Mouse (Mus musculus): ENCODE data around the gene 1700113H08Rik. TPM values are rescaled to one million over a fixed set of nuclear protein-coding genes. Genes with fewer than 3 reads are reported as not detected.

1700113H08Rik gene
- polyA plus RNA-seq, 1 experiment from 2014 or later = not detected

DNA sequence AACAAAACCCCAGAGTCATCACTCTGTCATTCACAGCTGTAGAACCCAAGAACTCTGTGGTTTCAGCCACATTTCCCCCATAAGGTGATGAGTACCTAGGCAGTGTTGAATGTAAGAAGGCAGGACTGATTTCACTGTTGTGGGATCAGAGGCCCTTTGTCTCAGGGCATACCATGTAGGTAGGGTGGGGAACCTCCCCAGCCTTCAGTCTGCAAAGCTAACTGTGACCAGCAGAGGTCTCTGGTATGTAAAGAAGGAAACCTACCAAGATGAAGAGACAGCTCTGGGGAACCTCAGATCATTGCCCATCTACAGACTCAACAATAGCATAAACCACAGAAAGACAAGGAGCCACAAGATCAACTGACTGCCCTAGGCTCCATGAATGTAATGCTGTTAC is 36.4 kb downstream of the 1700113H08Rik start:
- Histone ChIP-seq H3K36me3 (ENCODE audit: control insufficient read depth, insufficient read depth, low read length) (no peaks in the 10 kb centered on the region), H3K27ac (ENCODE audit: low read depth, low read length) (no peak overlapping the region), H3K4me1 (replicated peaks; ENCODE audit: control insufficient read depth, insufficient read depth, low read length) (no peaks in the 10 kb centered on the region; the same call in 1 of the 2 replicates), H3K27me3 (ENCODE audit: control insufficient read depth, insufficient read depth, low read length) (no peaks in the 10 kb centered on the region), H3K4me3 (ENCODE audit: low read depth, low read length) (no peak overlapping the region), H3K9me3 (ENCODE audit: control insufficient read depth, low read length) (no peaks in the 10 kb centered on the region), H3K9ac (ENCODE audit: low read length) (no peak overlapping the region), H3K4me2 (ENCODE audit: low read depth, low read length, severe bottlenecking) (no peak overlapping the region)
- DNase-seq (ENCODE audit: low spot score) = peak; percentile 56
- peak; percentile 51; the same call in 1 of the 2 replicates for ATAC-seq (replicated peaks; ENCODE audit: low FRiP score)

DNA sequence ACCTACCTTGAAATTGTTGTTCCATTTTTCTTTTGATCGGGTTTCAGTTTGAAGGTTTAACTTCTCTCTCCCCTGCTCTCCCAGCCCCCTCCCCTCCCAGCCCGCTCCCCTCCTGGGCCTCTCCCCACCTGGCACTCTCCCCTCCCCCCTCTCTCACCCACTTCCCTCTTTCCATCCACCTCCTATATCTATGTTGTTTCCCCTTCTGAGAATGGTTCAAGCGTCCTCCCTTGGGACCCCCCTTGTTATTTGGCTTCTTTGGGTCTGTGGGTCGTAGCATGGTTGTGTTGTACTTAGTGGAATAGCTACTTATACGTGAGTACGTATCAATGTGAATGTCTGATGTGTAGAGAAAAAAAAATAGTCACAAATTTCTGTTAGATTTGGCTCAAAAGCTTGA is 40.9 kb downstream of the 1700113H08Rik start:
- WGBS = 67% methylated on average over 6 of the region's 6 CpGs
- no peak overlapping the region for H3K4me3 ChIP-seq (ENCODE audit: low read depth, low read length)
- H3K9ac ChIP-seq (ENCODE audit: low read length) = no peak overlapping the region
- no peaks in the 10 kb centered on the region for H3K36me3 ChIP-seq (ENCODE audit: control insufficient read depth, insufficient read depth, low read length)
- peaks cover 12% of the 10 kb centered on the region for H3K4me1 ChIP-seq (replicated peaks; ENCODE audit: control insufficient read depth, insufficient read depth, low read length)
- H3K4me2 ChIP-seq (ENCODE audit: low read depth, low read length, severe bottlenecking) = no peak overlapping the region
- H3K27ac ChIP-seq (ENCODE audit: low read depth, low read length) = no peak overlapping the region
- ATAC-seq (replicated peaks; ENCODE audit: low FRiP score) (no peak), DNase-seq (ENCODE audit: low spot score) (no peak)
- no peaks in the 10 kb centered on the region for H3K9me3 ChIP-seq (ENCODE audit: control insufficient read depth, low read length)
- no peaks in the 10 kb centered on the region for H3K27me3 ChIP-seq (ENCODE audit: control insufficient read depth, insufficient read depth, low read length)

DNA sequence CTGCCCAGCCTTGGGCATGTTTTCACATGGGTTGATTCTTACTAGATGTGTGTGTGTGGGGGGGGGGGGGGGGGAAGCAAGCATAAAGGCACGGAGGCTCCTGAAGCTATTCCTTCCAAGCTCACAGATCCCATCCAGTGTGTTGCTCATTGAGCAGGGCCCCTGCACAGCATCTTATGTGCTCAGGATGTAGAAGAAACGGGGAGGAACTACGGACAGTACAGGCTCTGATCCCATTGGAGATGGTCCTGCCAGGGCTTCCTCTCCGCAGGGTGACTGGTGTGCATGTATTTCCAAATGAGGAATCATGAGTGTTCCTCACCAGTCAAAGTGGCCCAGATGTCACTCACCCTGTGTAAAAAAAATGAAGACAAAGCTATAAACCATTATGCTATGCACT is 42.8 kb downstream of the 1700113H08Rik start:
- Histone ChIP-seq H3K4me1 (replicated peaks; ENCODE audit: control insufficient read depth, insufficient read depth, low read length) (peaks cover 12% of the 10 kb centered on the region), H3K36me3 (ENCODE audit: control insufficient read depth, insufficient read depth, low read length) (no peaks in the 10 kb centered on the region), H3K4me2 (ENCODE audit: low read depth, low read length, severe bottlenecking) (no peak overlapping the region), H3K27me3 (ENCODE audit: control insufficient read depth, insufficient read depth, low read length) (no peaks in the 10 kb centered on the region), H3K4me3 (ENCODE audit: low read depth, low read length) (no peak overlapping the region), H3K9ac (ENCODE audit: low read length) (no peak overlapping the region), H3K27ac (ENCODE audit: low read depth, low read length) (peak overlapping the region; percentile 48; the same call in 1 of the 2 replicates), H3K9me3 (ENCODE audit: control insufficient read depth, low read length) (no peaks in the 10 kb centered on the region)
- no peak for ATAC-seq (replicated peaks; ENCODE audit: low FRiP score)
- 50% methylated on average over 4 of the region's 4 CpGs for WGBS
- no peak for DNase-seq (ENCODE audit: low spot score)

DNA sequence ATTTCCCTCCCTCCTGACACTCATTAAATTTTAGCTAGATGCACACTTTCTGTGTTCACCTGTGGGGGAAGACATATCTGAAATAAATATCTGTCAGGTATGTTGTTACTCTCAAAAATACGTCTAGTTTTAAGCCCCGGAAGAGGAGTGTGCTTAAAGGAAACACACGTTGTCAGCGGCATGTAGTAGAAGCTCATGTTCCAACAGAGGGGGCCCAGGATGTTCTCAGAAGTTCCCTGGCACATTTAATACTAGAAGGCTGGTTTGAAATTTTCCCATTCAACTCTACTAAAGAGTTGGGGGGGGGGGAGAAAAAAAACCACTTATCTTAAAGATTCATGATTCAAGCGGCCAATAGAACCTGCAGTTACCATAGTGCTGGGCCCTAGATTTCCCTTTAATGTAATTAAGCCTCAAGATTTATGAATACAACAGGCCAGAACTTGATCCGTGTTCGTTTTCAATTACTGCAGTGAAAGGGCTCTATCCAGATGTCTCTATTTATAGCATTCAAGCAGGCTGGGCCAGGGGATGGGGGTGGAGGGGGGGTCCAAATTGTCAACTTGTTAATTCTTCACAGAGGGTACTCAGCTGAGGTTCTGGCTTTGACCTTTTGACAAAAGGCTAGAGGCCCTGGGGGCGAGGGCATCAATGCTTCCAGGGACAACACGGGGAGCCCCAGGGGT is 43.6 kb downstream of the 1700113H08Rik start:
- no peak overlapping the region for H3K4me3 ChIP-seq (ENCODE audit: low read depth, low read length)
- ATAC-seq (replicated peaks; ENCODE audit: low FRiP score) (peak; percentile 90), DNase-seq (ENCODE audit: low spot score) (peak; percentile 84)
- peak overlapping the region; percentile 48; the same call in 1 of the 2 replicates for H3K27ac ChIP-seq (ENCODE audit: low read depth, low read length)
- H3K4me1 ChIP-seq (replicated peaks; ENCODE audit: control insufficient read depth, insufficient read depth, low read length) = peaks cover 12% of the 10 kb centered on the region
- no peak overlapping the region for H3K9ac ChIP-seq (ENCODE audit: low read length)
- no peaks in the 10 kb centered on the region for H3K36me3 ChIP-seq (ENCODE audit: control insufficient read depth, insufficient read depth, low read length)
- H3K9me3 ChIP-seq (ENCODE audit: control insufficient read depth, low read length) = no peaks in the 10 kb centered on the region
- H3K27me3 ChIP-seq (ENCODE audit: control insufficient read depth, insufficient read depth, low read length) = no peaks in the 10 kb centered on the region
- WGBS = 6% methylated on average over 9 of the region's 9 CpGs
- H3K4me2 ChIP-seq (ENCODE audit: low read depth, low read length, severe bottlenecking) = no peak overlapping the region

DNA sequence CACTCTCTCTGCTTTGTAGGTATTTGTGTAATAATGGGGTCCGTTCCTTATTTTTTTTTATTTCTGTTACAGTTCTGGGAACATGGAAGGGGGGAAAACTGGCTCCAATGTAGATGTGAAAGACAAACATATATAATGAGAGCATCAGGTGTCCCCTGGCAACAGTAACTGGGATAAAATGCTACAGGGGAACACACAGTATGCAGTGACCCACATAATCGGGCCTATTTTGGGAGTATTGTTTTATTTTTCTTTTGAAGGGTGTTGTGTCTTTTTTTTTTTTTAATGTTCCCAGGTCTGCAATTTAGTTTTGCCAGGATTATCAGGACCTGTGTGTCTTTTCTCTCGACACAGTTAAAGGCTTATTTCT is 44.1 kb downstream of the 1700113H08Rik start:
- peaks cover 12% of the 10 kb centered on the region for H3K4me1 ChIP-seq (replicated peaks; ENCODE audit: control insufficient read depth, insufficient read depth, low read length)

DNA sequence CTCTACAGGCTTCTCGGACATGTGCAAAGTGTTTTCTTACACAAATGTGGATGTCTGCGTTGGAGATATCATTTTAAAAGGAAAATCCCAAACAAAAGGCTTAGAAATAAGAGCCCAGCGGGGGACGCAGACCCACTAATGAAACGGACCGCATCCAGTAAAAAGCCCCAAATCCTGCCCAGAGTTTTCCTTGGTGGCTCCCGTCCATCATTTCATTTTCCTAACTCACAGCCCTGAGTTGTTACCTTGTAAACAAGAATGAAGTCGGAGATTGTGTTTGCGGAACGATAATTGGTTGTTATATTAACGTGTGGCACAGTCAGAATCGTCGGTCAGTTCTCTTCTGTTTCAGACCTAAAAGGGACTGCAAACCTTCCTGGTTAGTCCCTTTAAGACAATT is 44.6 kb downstream of the 1700113H08Rik start:
- H3K4me1 ChIP-seq (replicated peaks; ENCODE audit: control insufficient read depth, insufficient read depth, low read length) = peaks cover 12% of the 10 kb centered on the region
- peak overlapping the region; percentile 44; the same call in 1 of the 2 replicates for H3K27ac ChIP-seq (ENCODE audit: low read depth, low read length)
- DNase-seq (ENCODE audit: low spot score) (peak; percentile 57), ATAC-seq (replicated peaks; ENCODE audit: low FRiP score) (no peak)
- H3K9ac ChIP-seq (ENCODE audit: low read length) = no peak overlapping the region
- H3K9me3 ChIP-seq (ENCODE audit: control insufficient read depth, low read length) = no peaks in the 10 kb centered on the region
- no peaks in the 10 kb centered on the region for H3K36me3 ChIP-seq (ENCODE audit: control insufficient read depth, insufficient read depth, low read length)
- no peaks in the 10 kb centered on the region for H3K27me3 ChIP-seq (ENCODE audit: control insufficient read depth, insufficient read depth, low read length)
- no peak overlapping the region for H3K4me3 ChIP-seq (ENCODE audit: low read depth, low read length)
- H3K4me2 ChIP-seq (ENCODE audit: low read depth, low read length, severe bottlenecking) = peak overlapping the region; percentile 8; the same call in 1 of the 2 replicates
- 10% methylated on average over 13 of the region's 13 CpGs for WGBS

More for the DNA sequence above, 44.1 kb downstream of the 1700113H08Rik start:
- Histone ChIP-seq H3K27ac (ENCODE audit: low read depth, low read length) (peak overlapping the region; percentile 44; the same call in 1 of the 2 replicates), H3K4me2 (ENCODE audit: low read depth, low read length, severe bottlenecking) (peak overlapping the region; percentile 8; the same call in 1 of the 2 replicates), H3K36me3 (ENCODE audit: control insufficient read depth, insufficient read depth, low read length) (no peaks in the 10 kb centered on the region), H3K9ac (ENCODE audit: low read length) (no peak overlapping the region), H3K27me3 (ENCODE audit: control insufficient read depth, insufficient read depth, low read length) (no peaks in the 10 kb centered on the region), H3K4me3 (ENCODE audit: low read depth, low read length) (no peak overlapping the region), H3K9me3 (ENCODE audit: control insufficient read depth, low read length) (no peaks in the 10 kb centered on the region)
- 4% methylated on average over 3 of the region's 3 CpGs for WGBS
- DNase-seq (ENCODE audit: low spot score) (no peak), ATAC-seq (replicated peaks; ENCODE audit: low FRiP score) (peak; percentile 79)

DNA sequence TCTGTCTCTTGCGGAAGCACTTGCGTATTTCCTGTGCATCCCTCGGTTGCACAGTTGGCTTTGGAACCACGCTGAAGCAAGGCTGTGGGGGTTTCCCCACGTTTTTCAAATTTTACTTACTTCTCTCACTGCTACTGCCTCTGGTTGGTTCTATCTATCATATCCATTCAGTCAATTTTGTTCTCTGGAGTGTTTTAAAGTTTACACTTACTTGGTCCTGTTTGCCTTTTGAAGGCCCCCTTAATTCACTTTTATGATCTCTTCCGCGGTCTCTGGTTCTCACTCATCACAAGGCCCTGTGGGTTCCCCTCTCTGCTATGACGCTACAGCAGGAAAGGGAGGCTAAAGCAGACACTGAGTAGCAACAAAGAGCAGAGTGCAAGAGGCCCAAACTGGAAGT is 45.4 kb downstream of the 1700113H08Rik start:
- no peak for DNase-seq (ENCODE audit: low spot score)

DNA sequence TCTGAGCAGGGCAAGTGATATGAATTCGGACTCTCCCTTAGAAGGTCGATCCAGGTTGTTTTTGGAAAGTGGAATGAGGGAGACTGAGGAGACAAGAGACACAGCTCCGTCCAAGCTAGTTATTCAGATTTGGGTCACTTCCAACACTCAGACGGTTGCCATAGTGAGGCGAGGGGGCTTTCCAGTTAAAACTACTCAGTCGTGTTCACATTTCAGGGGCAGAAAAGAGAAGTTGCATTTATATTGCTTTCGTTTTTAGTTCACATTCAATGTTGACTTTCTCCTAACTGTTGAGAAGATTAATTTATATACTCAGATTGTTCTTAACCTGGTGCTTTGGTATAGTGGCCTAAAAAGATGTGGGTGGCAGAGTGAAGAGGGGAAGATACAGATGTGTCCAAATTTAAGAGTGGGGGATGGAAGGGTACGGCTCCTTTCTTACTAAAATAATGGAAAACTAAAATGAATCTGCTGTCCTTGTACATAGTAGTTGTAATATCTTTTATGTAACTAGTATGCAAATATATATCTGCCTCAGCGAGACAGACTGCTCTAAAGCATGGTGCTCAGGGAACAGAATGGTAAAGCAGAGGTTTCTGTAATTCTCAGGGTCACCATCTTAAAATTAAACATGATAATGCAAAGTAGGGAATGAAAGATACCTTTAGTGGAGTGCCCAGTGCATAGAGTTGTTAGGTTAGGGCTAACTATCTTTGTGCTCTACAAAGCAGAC is 49.9 kb downstream of the 1700113H08Rik start:
- no peaks in the 10 kb centered on the region for H3K9me3 ChIP-seq (ENCODE audit: control insufficient read depth, low read length)
- ATAC-seq (replicated peaks; ENCODE audit: low FRiP score) (no peak), DNase-seq (ENCODE audit: low spot score) (peak; percentile 42)
- no peak overlapping the region for H3K27ac ChIP-seq (ENCODE audit: low read depth, low read length)
- H3K9ac ChIP-seq (ENCODE audit: low read length) = no peak overlapping the region
- no peaks in the 10 kb centered on the region for H3K36me3 ChIP-seq (ENCODE audit: control insufficient read depth, insufficient read depth, low read length)
- peaks cover 3% of the 10 kb centered on the region; the same call in 1 of the 2 replicates for H3K4me1 ChIP-seq (replicated peaks; ENCODE audit: control insufficient read depth, insufficient read depth, low read length)
- H3K27me3 ChIP-seq (ENCODE audit: control insufficient read depth, insufficient read depth, low read length) = no peaks in the 10 kb centered on the region
- no peak overlapping the region for H3K4me3 ChIP-seq (ENCODE audit: low read depth, low read length)
- 82% methylated on average over 9 of the region's 9 CpGs for WGBS
- no peak overlapping the region for H3K4me2 ChIP-seq (ENCODE audit: low read depth, low read length, severe bottlenecking)

More for the DNA sequence above, 45.4 kb downstream of the 1700113H08Rik start:
- Histone ChIP-seq H3K4me1 (replicated peaks; ENCODE audit: control insufficient read depth, insufficient read depth, low read length) (peaks cover 12% of the 10 kb centered on the region), H3K9ac (ENCODE audit: low read length) (no peak overlapping the region), H3K27me3 (ENCODE audit: control insufficient read depth, insufficient read depth, low read length) (no peaks in the 10 kb centered on the region), H3K4me3 (ENCODE audit: low read depth, low read length) (no peak overlapping the region), H3K36me3 (ENCODE audit: control insufficient read depth, insufficient read depth, low read length) (no peaks in the 10 kb centered on the region), H3K27ac (ENCODE audit: low read depth, low read length) (no peak overlapping the region), H3K4me2 (ENCODE audit: low read depth, low read length, severe bottlenecking) (no peak overlapping the region), H3K9me3 (ENCODE audit: control insufficient read depth, low read length) (no peaks in the 10 kb centered on the region)
- no peak for ATAC-seq (replicated peaks; ENCODE audit: low FRiP score)
- 53% methylated on average over 8 of the region's 8 CpGs for WGBS

Measured in forebrain, embryonic 11.5 days (tissue).